Mouse (Mus musculus): ENCODE data around the gene Ctse.

GRCm38 (mm10) chr1:131606719-131607118, 31.4 kb upstream of the Ctse start:
- TF ChIP-seq EP300 (IDR thresholded peaks at IDR 0.05; ENCODE audit: low read depth) (no peak), CTCF (IDR thresholded peaks at IDR 0.05; ENCODE audit: low read depth) (no peak)
